Mouse (Mus musculus): ENCODE measurements around the gene Vamp5.

- TF ChIP-seq HCFC1 (IDR thresholded peaks at IDR 0.05; ENCODE audit: borderline replicate concordance, insufficient read depth, low read length) (no peak), CHD2 (IDR thresholded peaks at IDR 0.05; ENCODE audit: low read depth, low read length) (no peak), MAFK (IDR thresholded peaks at IDR 0.05; ENCODE audit: insufficient read depth, low read depth, low read length) (no peak), ZNF384 (IDR thresholded peaks at IDR 0.05; ENCODE audit: low read depth, low read length) (no peak), ZC3H11A (IDR thresholded peaks at IDR 0.05; ENCODE audit: borderline replicate concordance, low read depth, low read length) (no peak)
Measured at GRCm38 (mm10) chr6:72373184-72373583, 7.1 kb downstream of the Vamp5 start.

All from ES-E14 (cell line).